Mouse (Mus musculus) stomach, embryonic 16.5 days (tissue): ENCODE results near the gene Elane. TPM values are rescaled to one million over a fixed set of nuclear protein-coding genes. Genes with fewer than 3 reads are reported as not detected.
"Not testable (repeated sequence)": the region's sequence is repeated elsewhere in the genome, so short reads cannot be mapped to it uniquely, and the experiment has no call there.

Experiments used
- ATAC-seq: fragments of 200-750 bp; cut with Nextera tagmentation; 2 replicates; pipeline ENCODE4 v1.8.0; 2017; ENCODE audit warnings: moderate number of reproducible peaks, moderate TSS enrichment; ENCODE audit not compliant: insufficient read depth, low FRiP score
- H3K27ac ChIP-seq: fragments of 300-500 bp; sonication (generic); 2 replicates; pipeline ENCODE4 v1.5.1; 2014; ENCODE audit warnings: low read length
- H3K27me3 ChIP-seq: fragments of 300-500 bp; sonication (generic); 2 replicates; pipeline ENCODE4 v1.6.1; 2014; ENCODE audit warnings: low read length, control low read depth, mixed read lengths; ENCODE audit not compliant: control insufficient read depth, insufficient read depth
- H3K36me3 ChIP-seq: fragments of 300-500 bp; sonication (generic); 2 replicates; pipeline ENCODE4 v1.6.1; 2014; ENCODE audit warnings: low read length; ENCODE audit not compliant: control insufficient read depth, insufficient read depth
- H3K4me1 ChIP-seq: fragments of 300-500 bp; sonication (generic); 2 replicates; pipeline ENCODE4 v1.6.1; 2014; ENCODE audit warnings: low read length, control low read depth, mixed read lengths; ENCODE audit not compliant: control insufficient read depth, insufficient read depth
- H3K4me2 ChIP-seq: fragments of 300-500 bp; sonication (generic); 2 replicates; pipeline ENCODE4 v1.6.1; 2014; ENCODE audit warnings: low read depth, low read length, mixed read lengths
- H3K4me3 ChIP-seq: fragments of 300-500 bp; sonication (generic); replicated peaks from 2 replicates; pipeline ENCODE4 v1.5.1; 2014; ENCODE audit warnings: mild to moderate bottlenecking, low read length
- H3K9ac ChIP-seq: fragments of 300-500 bp; sonication (generic); 2 replicates; pipeline ENCODE4 v1.6.1; 2014; ENCODE audit warnings: low read length
- H3K9me3 ChIP-seq: fragments of 300-500 bp; sonication (generic); replicated peaks from 2 replicates; pipeline ENCODE4 v1.6.1; 2016; ENCODE audit warnings: low read length, control low read depth; ENCODE audit not compliant: control insufficient read depth
- WGBS: fragments of 180-500 bp; shearing (Covaris S2); extraction: QIAGEN DNeasy Blood & Tissue Kit; methylation state at CpG from one replicate; pipeline ENCODE4 v1.1.7; 2014; 5-methylcytosine and 5-hydroxymethylcytosine counted together
- polyA plus RNA-seq: library from polyadenylated mRNA; unstranded; fragments of >200 nt; fragmentation: Nextera tagmentation; extraction: Ambion mirVana; gene quantifications from 2 replicates; pipeline ENCODE4 v1.2.1, GENCODE M21; 2015

The Elane gene
- polyA plus RNA-seq, 1 experiment from 2014 or later = 9.8 TPM

- WGBS = 77% methylated on average over 8 of the region's 8 CpGs
- Histone ChIP-seq H3K9me3 (no peaks in the 10 kb centered on the region), H3K27me3 (no peaks in the 10 kb centered on the region), H3K9ac (no peak overlapping the region), H3K27ac (no peak overlapping the region), H3K4me1 (no peaks in the 10 kb centered on the region), H3K36me3 (no peaks in the 10 kb centered on the region), H3K4me2 (no peak overlapping the region), H3K4me3 (no peak overlapping the region)
- no peak for ATAC-seq
Measured at GRCm38 (mm10) chr10:79886611-79887010, 564 bp downstream of the Elane start.

DNA sequence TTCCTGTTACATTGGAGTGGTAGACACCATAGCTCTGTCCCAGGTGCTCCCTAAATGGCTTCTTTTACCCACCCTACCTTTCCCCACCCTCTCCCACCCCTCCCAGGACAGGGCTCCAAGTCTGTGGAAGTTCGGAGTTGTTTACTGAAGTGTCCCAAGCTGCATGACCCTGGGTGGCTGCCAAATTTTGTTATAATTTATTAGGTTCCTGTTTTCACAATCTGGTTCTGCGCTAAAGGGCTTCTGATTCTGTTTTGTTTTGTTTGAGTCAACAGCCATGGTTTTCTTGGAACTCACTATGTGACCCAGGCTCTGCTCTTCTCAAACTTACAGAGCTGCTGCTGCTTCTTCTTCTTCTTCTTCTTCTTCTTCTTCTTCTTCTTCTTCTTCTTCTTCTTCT lies 3.3 kb downstream of the Elane start:
- Histone ChIP-seq H3K4me2 (no peak overlapping the region), H3K9ac (no peak overlapping the region), H3K36me3 (no peaks in the 10 kb centered on the region), H3K4me3 (no peak overlapping the region), H3K27me3 (no peaks in the 10 kb centered on the region), H3K27ac (no peak overlapping the region), H3K9me3 (no peaks in the 10 kb centered on the region), H3K4me1 (no peaks in the 10 kb centered on the region)
- 42% methylated on average over 2 of the region's 2 CpGs for WGBS
- ATAC-seq = no peak

GRCm38 (mm10) chr10:79890670-79891069 lies 4.6 kb downstream of the Elane start, which contains the start of gene Cfd:
Gene Cfd (plus strand): TSS chr10:79890853.
- Histone ChIP-seq H3K9me3 (no peaks in the 10 kb centered on the region), H3K4me2 (no peak within 1 kb of the TSS), H3K36me3 (peaks cover 5% of the 10 kb centered on the region; the same call in 1 of the 2 replicates), H3K4me1 (no peaks in the 10 kb centered on the region), H3K9ac (no peak within 1 kb of the TSS; the same call in 1 of the 2 replicates), H3K27me3 (no peaks in the 10 kb centered on the region), H3K27ac (no peak within 1 kb of the TSS), H3K4me3 (no peak within 1 kb of the TSS)
- WGBS = 49% methylated on average over 5 of the region's 5 CpGs
- ATAC-seq = no peak

DNA sequence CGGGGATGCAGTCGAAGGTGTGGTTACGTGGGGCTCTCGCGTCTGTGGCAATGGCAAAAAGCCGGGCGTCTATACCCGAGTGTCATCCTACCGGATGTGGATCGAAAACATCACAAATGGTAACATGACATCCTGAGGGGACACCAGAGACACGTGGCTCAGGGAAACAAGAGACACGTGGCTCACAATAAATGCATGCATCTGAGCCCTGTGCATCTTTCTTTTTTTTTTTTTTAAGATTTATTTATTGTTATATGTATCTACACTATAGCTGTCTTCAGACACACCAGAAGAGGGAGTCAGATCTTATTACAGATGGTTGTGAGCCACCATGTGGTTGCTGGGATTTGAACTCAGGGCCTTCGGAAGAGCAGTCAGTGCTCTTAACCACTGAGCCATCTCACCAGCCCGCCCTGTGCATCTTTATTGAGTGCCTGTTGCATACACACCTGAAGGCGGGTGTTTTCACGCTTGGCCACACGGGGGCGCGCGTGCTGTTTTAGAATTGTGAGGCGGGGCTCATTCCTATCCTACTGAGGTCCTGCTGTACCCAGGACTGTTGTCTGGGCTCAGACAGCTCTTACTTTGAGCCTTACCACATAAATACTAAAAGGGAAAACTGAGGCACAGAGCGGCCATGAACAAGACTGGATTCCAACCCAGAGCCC lies 6.5 kb downstream of the Elane start:
- H3K4me2 ChIP-seq, H3K9ac ChIP-seq, H3K4me3 ChIP-seq, H3K4me1 ChIP-seq, H3K27ac ChIP-seq, H3K36me3 ChIP-seq, H3K9me3 ChIP-seq, H3K27me3 ChIP-seq: not testable (repeated sequence)
- 44% methylated on average over 22 of the region's 22 CpGs for WGBS
- ATAC-seq = peak; percentile 41; the same call in 1 of the 2 replicates

DNA sequence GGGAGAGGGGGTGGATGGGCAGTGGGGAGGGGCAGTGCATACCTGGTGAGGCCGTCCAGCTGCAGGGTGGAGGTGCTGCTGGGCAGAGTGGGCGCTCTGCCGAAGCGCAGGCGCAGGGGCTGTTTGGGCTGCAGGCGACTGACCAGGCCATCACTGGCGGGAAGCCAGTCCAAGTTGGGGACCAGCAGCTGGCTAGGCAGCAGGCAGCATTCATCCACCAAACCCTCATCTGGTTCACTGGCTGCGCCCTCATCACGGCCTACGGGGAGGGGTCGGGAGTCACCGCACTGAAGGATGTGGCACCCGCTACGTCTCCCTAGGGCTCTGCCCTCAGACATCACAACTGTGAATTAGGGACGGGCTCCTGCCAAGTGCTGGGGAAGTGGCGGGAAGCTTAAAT lies 10.3 kb downstream of the Elane start:
- no peak overlapping the region for H3K9ac ChIP-seq
- H3K4me3 ChIP-seq = no peak overlapping the region
- no peaks in the 10 kb centered on the region for H3K4me1 ChIP-seq
- no peaks in the 10 kb centered on the region for H3K27me3 ChIP-seq
- ATAC-seq = no peak
- H3K36me3 ChIP-seq = peaks cover 7% of the 10 kb centered on the region; the same call in 1 of the 2 replicates
- H3K27ac ChIP-seq = no peak overlapping the region
- no peak overlapping the region for H3K4me2 ChIP-seq
- no peaks in the 10 kb centered on the region for H3K9me3 ChIP-seq
- 89% methylated on average over 16 of the region's 16 CpGs for WGBS

- no peak overlapping the region for H3K27ac ChIP-seq
- no peaks in the 10 kb centered on the region for H3K27me3 ChIP-seq
- no peak overlapping the region for H3K4me3 ChIP-seq
- 86% methylated on average over 13 of the region's 13 CpGs for WGBS
- no peak overlapping the region for H3K4me2 ChIP-seq
- peaks cover 7% of the 10 kb centered on the region for H3K36me3 ChIP-seq
- H3K9me3 ChIP-seq = no peaks in the 10 kb centered on the region
- no peak overlapping the region for H3K9ac ChIP-seq
- no peaks in the 10 kb centered on the region for H3K4me1 ChIP-seq
- no peak for ATAC-seq
Measured at GRCm38 (mm10) chr10:79896814-79897213, 10.8 kb downstream of the Elane start.

GRCm38 (mm10) chr10:79897316-79898245 lies 11.5 kb downstream of the Elane start:
- Histone ChIP-seq H3K9me3 (no peaks in the 10 kb centered on the region), H3K9ac (no peak overlapping the region; the same call in 1 of the 2 replicates), H3K4me3 (no peak overlapping the region), H3K4me2 (no peak overlapping the region), H3K4me1 (no peaks in the 10 kb centered on the region), H3K36me3 (peaks cover 10% of the 10 kb centered on the region), H3K27me3 (no peaks in the 10 kb centered on the region), H3K27ac (no peak overlapping the region)
- WGBS = 45% methylated on average over 20 of the region's 20 CpGs
- 0 out of 2 replicates have a peak, but pooled peaks have one; percentile 12 for ATAC-seq

DNA sequence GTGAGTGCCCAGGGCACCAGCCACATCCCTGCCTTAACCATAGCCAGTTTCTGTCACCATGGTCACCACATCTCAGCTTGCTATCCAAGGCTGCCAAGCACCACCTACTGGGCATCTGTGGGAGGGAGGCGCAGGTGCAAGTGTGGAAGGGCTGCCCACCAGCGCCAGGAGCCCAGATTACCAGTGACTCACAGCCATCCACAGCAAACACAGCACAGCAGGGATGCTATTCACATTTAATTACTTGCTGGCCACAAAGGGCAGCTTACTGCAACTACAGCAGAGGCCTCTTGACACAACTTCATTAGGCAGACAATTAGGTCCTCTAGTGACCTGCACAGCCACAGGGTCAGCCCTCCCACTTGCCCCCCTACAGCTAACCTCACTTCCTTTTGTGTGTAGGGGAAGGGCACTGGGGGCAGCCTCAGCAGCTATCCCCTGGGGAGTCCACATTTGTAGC lies 14.9 kb downstream of the Elane start:
- Histone ChIP-seq H3K4me1 (no peaks in the 10 kb centered on the region), H3K27ac (no peak overlapping the region), H3K9ac (no peak overlapping the region), H3K4me3 (no peak overlapping the region), H3K27me3 (no peaks in the 10 kb centered on the region), H3K9me3 (no peaks in the 10 kb centered on the region), H3K4me2 (no peak overlapping the region), H3K36me3 (peaks cover 24% of the 10 kb centered on the region)
- 72% methylated on average over 2 of the region's 2 CpGs for WGBS
- no peak for ATAC-seq

DNA sequence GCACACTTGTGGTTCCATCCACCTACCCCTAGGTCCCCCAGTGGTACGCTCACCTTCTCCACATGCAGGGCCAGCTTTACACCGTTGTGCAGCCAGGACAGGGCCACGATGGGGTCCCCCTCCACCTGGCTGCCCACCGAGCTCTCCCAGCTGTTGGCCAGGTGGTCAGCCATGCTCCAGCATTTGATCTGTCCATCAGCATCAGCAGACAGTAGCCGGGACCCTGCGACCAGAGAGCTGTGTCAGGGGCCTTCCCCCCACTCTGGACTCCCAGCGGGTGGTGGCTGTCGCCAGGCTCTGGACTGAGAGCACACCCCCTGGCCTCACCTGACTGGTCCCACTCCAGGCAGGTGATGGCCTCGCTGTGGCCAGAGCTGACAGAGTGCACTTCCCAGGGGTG lies 20.7 kb downstream of the Elane start:
- no peak overlapping the region for H3K9ac ChIP-seq
- no peak for ATAC-seq
- H3K27me3 ChIP-seq = no peaks in the 10 kb centered on the region
- no peak overlapping the region for H3K4me2 ChIP-seq
- 92% methylated on average over 9 of the region's 9 CpGs for WGBS
- no peak overlapping the region for H3K27ac ChIP-seq
- no peaks in the 10 kb centered on the region for H3K9me3 ChIP-seq
- H3K4me1 ChIP-seq = peaks cover 6% of the 10 kb centered on the region; the same call in 1 of the 2 replicates
- H3K36me3 ChIP-seq = peaks cover 31% of the 10 kb centered on the region
- H3K4me3 ChIP-seq = no peak overlapping the region
